Mouse (Mus musculus) MEL (cell line): ENCODE measurements around the gene Syn3. TPM values are rescaled to one million over a fixed set of nuclear protein-coding genes. Genes with fewer than 3 reads are reported as not detected.

Experiments
- DNase-seq: peaks from one replicate; pipeline ENCODE4 v3.0.0; 2011; ENCODE audit warnings: low read depth, low spot score
- H3K27ac ChIP-seq: 2 replicates; pipeline ENCODE4 v1.5.1; 2012; ENCODE audit warnings: low read depth, mild to moderate bottlenecking, control low read depth, low read length, moderate library complexity; ENCODE audit not compliant: control insufficient read depth
- H3K27me3 ChIP-seq, 2 experiments: fragments of 150-350 bp in 1 of 2; sonication (generic) in 1 of 2; 2 replicates each; pipeline ENCODE4 v1.6.1; 2012; ENCODE audit warnings: low read length in 2 of 2, mild to moderate bottlenecking in 2 of 2, improper control_type of control experiment in 1 of 2, moderate library complexity in 1 of 2; ENCODE audit not compliant: insufficient read depth in 2 of 2, control insufficient read depth in 1 of 2
- H3K36me3 ChIP-seq, 2 experiments: 2 replicates each; pipeline ENCODE4 v1.6.1; 2012 to 2014; ENCODE audit warnings: low read length in 2 of 2, improper control_type of control experiment in 1 of 2, inconsistent platforms in 1 of 2, mild to moderate bottlenecking in 1 of 2; ENCODE audit not compliant: insufficient read depth in 2 of 2, control insufficient read depth in 1 of 2
- H3K4me1 ChIP-seq, 2 experiments: fragments of 150-350 bp in 1 of 2; sonication (generic) in 1 of 2; 2 replicates each; pipeline ENCODE4 v1.6.1; 2012; ENCODE audit warnings: low read length in 2 of 2, improper control_type of control experiment in 1 of 2, mild to moderate bottlenecking in 1 of 2; ENCODE audit not compliant: insufficient read depth in 2 of 2, control insufficient read depth in 1 of 2
- H3K4me3 ChIP-seq, 2 experiments: fragments of 150-350 bp in 1 of 2; sonication (generic) in 1 of 2; 2 replicates each; pipeline ENCODE4 v1.5.1; 2012; ENCODE audit warnings: low read depth in 2 of 2, low read length in 2 of 2, mild to moderate bottlenecking in 2 of 2, moderate library complexity in 2 of 2, control low read depth in 1 of 2, improper control_type of control experiment in 1 of 2; ENCODE audit not compliant: control insufficient read depth in 1 of 2, insufficient read depth in 1 of 2
- H3K79me2 ChIP-seq: 2 replicates; pipeline ENCODE4 v1.6.1; 2012; ENCODE audit warnings: mild to moderate bottlenecking, low read length, moderate library complexity; ENCODE audit not compliant: control insufficient read depth, poor library complexity, insufficient read depth
- H3K9ac ChIP-seq: 2 replicates; pipeline ENCODE4 v1.6.1; 2012; ENCODE audit warnings: low read depth, mild to moderate bottlenecking, control low read depth, low read length, moderate library complexity; ENCODE audit not compliant: control insufficient read depth, poor library complexity, severe bottlenecking
- H3K9me3 ChIP-seq: fragments of 150-350 bp; sonication (generic); replicated peaks from 2 replicates; pipeline ENCODE4 v1.6.1; 2012; ENCODE audit warnings: mild to moderate bottlenecking, low read length, improper control_type of control experiment, moderate library complexity; ENCODE audit not compliant: insufficient read depth
- E2F4 ChIP-seq: IDR thresholded peaks from 2 replicates; pipeline ENCODE4 v1.6.1; 2011; ENCODE audit warnings: low read depth, low read length, improper control_type of control experiment, borderline replicate concordance
- ELF1 ChIP-seq: IDR thresholded peaks from 2 replicates; pipeline ENCODE4 v1.6.1; 2014; ENCODE audit warnings: low read depth, mild to moderate bottlenecking, inconsistent platforms, low read length, improper control_type of control experiment, moderate library complexity
- EP300 ChIP-seq, 2 experiments: IDR thresholded peaks; 2 replicates each; pipeline ENCODE4 v1.6.1; 2011; ENCODE audit warnings: improper control_type of control experiment in 2 of 2, low read length in 2 of 2, low read depth in 1 of 2, mild to moderate bottlenecking in 1 of 2
- ETS1 ChIP-seq: IDR thresholded peaks from 2 replicates; pipeline ENCODE4 v1.6.1; 2012; ENCODE audit warnings: low read depth, mild to moderate bottlenecking, inconsistent platforms, low read length, improper control_type of control experiment, moderate library complexity
- GABPA ChIP-seq: IDR thresholded peaks from 2 replicates; pipeline ENCODE4 v1.6.1; 2012; ENCODE audit warnings: low read depth, mild to moderate bottlenecking, inconsistent platforms, low read length, improper control_type of control experiment, moderate library complexity
- GATA1 ChIP-seq: IDR thresholded peaks from 2 replicates; pipeline ENCODE4 v1.6.1; 2011; ENCODE audit warnings: low read depth, low read length, improper control_type of control experiment
- HCFC1 ChIP-seq: IDR thresholded peaks from 2 replicates; pipeline ENCODE4 v1.6.1; 2012; ENCODE audit warnings: low read depth, mild to moderate bottlenecking, inconsistent platforms, low read length, improper control_type of control experiment, moderate library complexity
- MAFK ChIP-seq: IDR thresholded peaks from 2 replicates; pipeline ENCODE4 v1.6.1; 2011; ENCODE audit warnings: low read depth, mild to moderate bottlenecking, low read length, improper control_type of control experiment, borderline replicate concordance
- MAZ ChIP-seq: IDR thresholded peaks from 2 replicates; pipeline ENCODE4 v1.6.1; 2012; ENCODE audit warnings: low read depth, mild to moderate bottlenecking, inconsistent platforms, low read length, improper control_type of control experiment
- MEF2A ChIP-seq: IDR thresholded peaks from 2 replicates; pipeline ENCODE4 v1.6.1; 2014; ENCODE audit warnings: low read depth, mild to moderate bottlenecking, inconsistent platforms, low read length, improper control_type of control experiment; ENCODE audit not compliant: poor library complexity, insufficient replicate concordance, severe bottlenecking; ENCODE audit errors: extremely low read depth
- MYC ChIP-seq: IDR thresholded peaks from 2 replicates; pipeline ENCODE4 v1.6.1; 2011; ENCODE audit warnings: low read depth, mild to moderate bottlenecking, low read length, improper control_type of control experiment, moderate library complexity
- NELFE ChIP-seq: IDR thresholded peaks from 2 replicates; pipeline ENCODE4 v1.6.1; 2011; ENCODE audit warnings: low read depth, low read length, improper control_type of control experiment
- NRF1 ChIP-seq: IDR thresholded peaks from 2 replicates; pipeline ENCODE4 v1.6.1; 2014; ENCODE audit warnings: low read depth, mild to moderate bottlenecking, inconsistent platforms, low read length, improper control_type of control experiment, moderate library complexity; ENCODE audit not compliant: poor library complexity, insufficient read depth, severe bottlenecking
- POLR2AphosphoS2 ChIP-seq: IDR thresholded peaks from 2 replicates; pipeline ENCODE4 v1.6.1; 2011; ENCODE audit warnings: low read length, improper control_type of control experiment
- RAD21 ChIP-seq: IDR thresholded peaks from 2 replicates; pipeline ENCODE4 v1.6.1; 2011; ENCODE audit warnings: mild to moderate bottlenecking, low read depth, low read length, improper control_type of control experiment
- UBTF ChIP-seq: IDR thresholded peaks from 2 replicates; pipeline ENCODE4 v1.6.1; 2012; ENCODE audit warnings: low read depth, mild to moderate bottlenecking, inconsistent platforms, low read length, improper control_type of control experiment, moderate library complexity, borderline replicate concordance; ENCODE audit not compliant: insufficient read depth
- USF2 ChIP-seq, 2 experiments: IDR thresholded peaks; 2 replicates each; pipeline ENCODE4 v1.6.1; 2011 to 2012; ENCODE audit warnings: improper control_type of control experiment in 2 of 2, low read length in 2 of 2, borderline replicate concordance in 1 of 2, inconsistent platforms in 1 of 2, low read depth in 1 of 2, mild to moderate bottlenecking in 1 of 2; ENCODE audit not compliant: insufficient read depth in 1 of 2
- ZKSCAN1 ChIP-seq: IDR thresholded peaks from 2 replicates; pipeline ENCODE4 v1.6.1; 2012; ENCODE audit warnings: low read depth, mild to moderate bottlenecking, inconsistent platforms, low read length, improper control_type of control experiment, moderate library complexity
- ZMIZ1 ChIP-seq: IDR thresholded peaks from 2 replicates; pipeline ENCODE4 v1.6.1; 2012; ENCODE audit warnings: low read depth, mild to moderate bottlenecking, inconsistent platforms, low read length, improper control_type of control experiment, moderate library complexity
- ZNF384 ChIP-seq: IDR thresholded peaks from 2 replicates; pipeline ENCODE4 v1.6.1; 2012; ENCODE audit warnings: low read depth, mild to moderate bottlenecking, inconsistent platforms, low read length, improper control_type of control experiment
- polyA plus RNA-seq, 2 experiments: library from polyadenylated mRNA; stranded (reverse) in 1 of 2; unstranded in 1 of 2; fragments of >175 nt in 1 of 2; fragments of >200 nt in 1 of 2; gene quantifications; 2 replicates each; pipeline versions ENCODE4 v1.2.1 to v1.2.4; 2012; ENCODE audit warnings: low replicate concordance in 2 of 2, low read depth in 1 of 2; ENCODE audit not compliant: insufficient read length in 2 of 2, insufficient read depth in 1 of 2, missing spikeins in 1 of 2
- total RNA-seq: library from RNA; depleted of rRNA; stranded (reverse); fragments of 300-350 nt; gene quantifications from 2 replicates; pipeline ENCODE4 v1.2.3, GENCODE M21; 2012

Gene Syn3
- total and polyA plus RNA-seq, 3 experiments: 0.06 TPM; not detected in 2

DNA sequence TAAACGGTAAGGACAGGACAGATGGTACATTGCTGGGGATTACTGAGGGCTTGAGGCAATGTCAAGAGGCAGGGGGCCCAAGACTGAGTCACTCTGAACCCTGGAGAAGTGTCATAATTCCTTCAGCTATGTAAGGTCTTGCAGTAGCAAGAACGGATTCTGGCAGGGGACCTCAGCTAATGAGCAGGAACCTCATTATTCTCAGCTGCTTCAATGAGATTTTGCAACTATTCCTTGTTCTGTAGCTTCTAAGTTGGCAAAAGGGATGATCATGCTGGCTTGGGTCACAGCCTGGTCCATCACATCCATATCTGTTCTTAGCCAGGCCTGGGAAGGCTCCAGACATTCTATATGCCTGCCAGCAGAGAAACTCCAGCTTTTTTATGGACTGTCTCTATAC is 139.5 kb downstream of the Syn3 start:
- DNase-seq: no peak
- TF ChIP-seq USF2 (IDR thresholded peaks at IDR 0.05; ENCODE audit: borderline replicate concordance in 1 of 2, insufficient read depth in 1 of 2, low read depth in 1 of 2, low read length in 2 of 2) (no peak), MEF2A (no peak), MYC (no peak), POLR2AphosphoS2 (no peak), GABPA (no peak), HCFC1 (no peak), MAFK (no peak), EP300 (IDR thresholded peaks at IDR 0.05; ENCODE audit: low read depth in 1 of 2, low read length in 2 of 2) (no peak), NELFE (no peak), NRF1 (no peak), RAD21 (no peak), ELF1 (no peak), ZMIZ1 (no peak), ZKSCAN1 (no peak), ZNF384 (no peak), E2F4 (no peak)
- no peak overlapping the region for H3K9ac ChIP-seq

DNA sequence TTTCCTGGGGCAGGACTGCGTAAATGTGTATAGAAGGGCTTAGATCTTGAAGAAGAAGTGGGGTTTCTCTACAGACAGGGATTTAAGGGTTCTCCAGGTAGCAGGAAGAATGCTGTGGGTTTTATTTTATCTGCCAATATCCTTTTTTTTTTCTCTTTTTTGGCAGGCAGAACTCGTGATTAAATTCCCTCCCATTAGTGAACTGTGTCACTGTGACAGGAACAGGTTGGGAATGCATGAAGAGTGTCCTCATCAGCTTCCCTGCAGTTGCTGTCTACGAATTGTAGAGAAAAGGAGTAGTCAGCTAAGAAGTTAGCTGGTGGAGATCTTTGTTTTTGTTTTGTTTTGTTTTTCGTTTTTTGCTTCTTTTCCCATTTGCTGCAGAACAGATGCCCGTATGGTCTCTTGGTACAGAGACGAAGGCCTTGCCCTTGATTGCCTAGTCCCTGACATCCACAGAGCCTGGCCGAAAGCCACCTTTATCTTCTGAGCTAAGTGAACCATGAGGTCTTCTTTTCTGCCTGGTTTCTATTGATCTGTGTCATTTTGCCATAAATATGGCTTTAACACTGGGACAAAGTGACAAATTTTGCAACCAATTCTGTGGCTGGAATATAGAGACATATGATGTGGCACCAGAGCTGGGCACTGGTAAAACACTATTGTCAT is 140.3 kb downstream of the Syn3 start:
- no peak for DNase-seq
- TF ChIP-seq ZNF384: no peak
- TF ChIP-seq EP300 (IDR thresholded peaks at IDR 0.05; ENCODE audit: low read depth in 1 of 2, low read length in 2 of 2): no peak
- no peak for TF ChIP-seq MAZ
- TF ChIP-seq ETS1: no peak
- TF ChIP-seq E2F4: no peak
- TF ChIP-seq GATA1: no peak
- no peak for TF ChIP-seq UBTF

More for the DNA sequence above, 139.5 kb downstream of the Syn3 start:
- H3K4me3 ChIP-seq: no peak overlapping the region
- no peak overlapping the region for H3K27ac ChIP-seq
- no peaks in the 10 kb centered on the region for H3K9me3 ChIP-seq
- no peaks in the 10 kb centered on the region for H3K79me2 ChIP-seq
- H3K27me3 ChIP-seq: no peaks in the 10 kb centered on the region
- no peaks in the 10 kb centered on the region for H3K4me1 ChIP-seq
- H3K36me3 ChIP-seq: no peaks in the 10 kb centered on the region

More for the DNA sequence above, 140.3 kb downstream of the Syn3 start:
- Histone ChIP-seq H3K9ac (no peak overlapping the region), H3K27ac (no peak overlapping the region), H3K4me3 (no peak overlapping the region), H3K79me2 (no peaks in the 10 kb centered on the region), H3K4me1 (no peaks in the 10 kb centered on the region), H3K36me3 (no peaks in the 10 kb centered on the region), H3K27me3 (no peaks in the 10 kb centered on the region), H3K9me3 (no peaks in the 10 kb centered on the region)
